Mouse (Mus musculus): ENCODE results near the gene Bhlha15. TPM values are rescaled to one million over a fixed set of nuclear protein-coding genes. Genes with fewer than 3 reads are reported as not detected.

Bhlha15 gene
- polyA plus RNA-seq, 1 experiment from 2014 or later, result 0.09 TPM

- Histone ChIP-seq H3K4me3 (no peak overlapping the region), H3K4me2 (no peak overlapping the region), H3K4me1 (replicated peaks) (no peaks in the 10 kb centered on the region), H3K9ac (no peak overlapping the region), H3K27me3 (no peaks in the 10 kb centered on the region), H3K9me3 (replicated peaks) (no peaks in the 10 kb centered on the region), H3K27ac (no peak overlapping the region), H3K36me3 (peaks cover 26% of the 10 kb centered on the region)
- no peak for ATAC-seq (replicated peaks; ENCODE audit: insufficient number of reproducible peaks, insufficient read depth, low FRiP score, low read depth)
- WGBS, result 87% methylated on average over 8 of the region's 8 CpGs
Measured at GRCm38 (mm10) chr5:144169275-144169975, 20.7 kb upstream of the Bhlha15 start.

GRCm38 (mm10) chr5:144173648-144174047, 16.4 kb upstream of the Bhlha15 start:
- Histone ChIP-seq H3K9ac (no peak overlapping the region), H3K4me3 (no peak overlapping the region), H3K4me1 (replicated peaks) (no peaks in the 10 kb centered on the region), H3K27ac (no peak overlapping the region), H3K27me3 (no peaks in the 10 kb centered on the region), H3K36me3 (peaks cover 44% of the 10 kb centered on the region), H3K9me3 (replicated peaks) (no peaks in the 10 kb centered on the region), H3K4me2 (no peak overlapping the region)
- WGBS, result 91% methylated on average over 18 of the region's 18 CpGs
- ATAC-seq (replicated peaks; ENCODE audit: insufficient number of reproducible peaks, insufficient read depth, low FRiP score, low read depth), result no peak

GRCm38 (mm10) chr5:144178216-144178615, 11.9 kb upstream of the Bhlha15 start:
- Histone ChIP-seq H3K4me3 (no peak overlapping the region), H3K4me1 (replicated peaks) (peaks cover 9% of the 10 kb centered on the region), H3K27me3 (no peaks in the 10 kb centered on the region), H3K9ac (no peak overlapping the region), H3K4me2 (no peak overlapping the region), H3K27ac (no peak overlapping the region), H3K9me3 (replicated peaks) (no peaks in the 10 kb centered on the region), H3K36me3 (peaks cover 30% of the 10 kb centered on the region)
- 61% methylated on average over 6 of the region's 6 CpGs for WGBS
- no peak for ATAC-seq (replicated peaks; ENCODE audit: insufficient number of reproducible peaks, insufficient read depth, low FRiP score, low read depth)

GRCm38 (mm10) chr5:144181249-144181648, 8.8 kb upstream of the Bhlha15 start:
- Histone ChIP-seq H3K4me3 (no peak overlapping the region), H3K4me2 (no peak overlapping the region), H3K27me3 (no peaks in the 10 kb centered on the region), H3K36me3 (peaks cover 11% of the 10 kb centered on the region), H3K9me3 (replicated peaks) (no peaks in the 10 kb centered on the region), H3K27ac (no peak overlapping the region), H3K4me1 (replicated peaks) (peaks cover 17% of the 10 kb centered on the region), H3K9ac (no peak overlapping the region)
- WGBS, result 91% methylated on average over 7 of the region's 7 CpGs
- ATAC-seq (replicated peaks; ENCODE audit: insufficient number of reproducible peaks, insufficient read depth, low FRiP score, low read depth), result no peak

GRCm38 (mm10) chr5:144182542-144183247, 7.4 kb upstream of the Bhlha15 start:
- peaks cover 17% of the 10 kb centered on the region for H3K4me1 ChIP-seq (replicated peaks)
- H3K27me3 ChIP-seq, result no peaks in the 10 kb centered on the region
- peaks cover 8% of the 10 kb centered on the region; the same call in 1 of the 2 replicates for H3K36me3 ChIP-seq
- H3K9me3 ChIP-seq (replicated peaks), result no peaks in the 10 kb centered on the region
- no peak overlapping the region for H3K9ac ChIP-seq
- H3K27ac ChIP-seq, result no peak overlapping the region
- no peak overlapping the region for H3K4me3 ChIP-seq
- ATAC-seq (replicated peaks; ENCODE audit: insufficient number of reproducible peaks, insufficient read depth, low FRiP score, low read depth), result no peak
- WGBS, result 22% methylated on average over 20 of the region's 20 CpGs
- H3K4me2 ChIP-seq, result peak overlapping the region; percentile 25; the same call in 1 of the 2 replicates

GRCm38 (mm10) chr5:144183248-144183559, 6.9 kb upstream of the Bhlha15 start:
- H3K27ac ChIP-seq, result no peak overlapping the region
- no peak; the same call in 1 of the 2 replicates for ATAC-seq (replicated peaks; ENCODE audit: insufficient number of reproducible peaks, insufficient read depth, low FRiP score, low read depth)

DNA sequence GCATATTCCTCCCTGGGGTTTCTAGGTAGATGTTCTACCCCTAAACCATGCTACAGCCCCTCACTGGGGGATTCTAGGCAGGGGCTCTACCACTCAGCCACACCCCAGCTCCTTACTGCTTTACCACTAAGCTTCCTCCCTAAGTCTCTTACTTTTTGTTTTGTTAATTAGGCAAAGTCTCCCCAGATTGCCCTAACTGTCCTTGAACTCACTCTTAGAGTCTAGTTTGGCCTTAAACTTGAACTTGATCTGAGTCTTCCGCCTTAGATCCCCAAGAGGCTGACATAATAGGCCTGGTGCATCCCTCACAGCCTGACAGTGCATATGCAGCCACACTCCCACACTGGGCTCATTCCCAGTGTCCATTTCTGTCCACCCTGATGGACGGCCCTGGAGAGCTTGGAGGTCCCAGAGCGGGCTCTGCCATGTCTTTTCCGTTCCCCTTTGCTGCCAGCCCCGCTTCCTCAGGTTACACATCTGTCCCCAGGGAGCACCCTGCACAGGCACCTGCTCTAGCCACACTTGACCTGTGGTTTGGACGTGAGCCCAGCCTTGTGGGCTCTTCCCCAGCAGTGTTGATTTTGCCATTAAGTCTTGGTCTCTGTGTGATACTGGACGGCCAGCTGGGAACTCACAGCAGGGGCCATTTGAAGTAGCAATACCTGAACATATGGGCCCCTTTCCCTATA, 6.3 kb upstream of the Bhlha15 start:
- H3K9ac ChIP-seq, result no peak overlapping the region
- no peak overlapping the region for H3K4me2 ChIP-seq
- H3K27ac ChIP-seq, result no peak overlapping the region
- H3K9me3 ChIP-seq (replicated peaks), result no peaks in the 10 kb centered on the region
- H3K4me3 ChIP-seq, result no peak overlapping the region
- 72% methylated on average over 7 of the region's 7 CpGs for WGBS
- no peak for ATAC-seq (replicated peaks; ENCODE audit: insufficient number of reproducible peaks, insufficient read depth, low FRiP score, low read depth)
- peaks cover 7% of the 10 kb centered on the region; the same call in 1 of the 2 replicates for H3K36me3 ChIP-seq
- H3K27me3 ChIP-seq, result no peaks in the 10 kb centered on the region
- peaks cover 18% of the 10 kb centered on the region for H3K4me1 ChIP-seq (replicated peaks)

More at GRCm38 (mm10) chr5:144183248-144183559, 6.9 kb upstream of the Bhlha15 start:
- Histone ChIP-seq H3K4me3 (no peak overlapping the region), H3K9me3 (replicated peaks) (no peaks in the 10 kb centered on the region), H3K36me3 (peaks cover 7% of the 10 kb centered on the region; the same call in 1 of the 2 replicates), H3K4me1 (replicated peaks) (peaks cover 17% of the 10 kb centered on the region), H3K4me2 (peak overlapping the region; percentile 25; the same call in 1 of the 2 replicates), H3K9ac (no peak overlapping the region), H3K27me3 (no peaks in the 10 kb centered on the region)
- WGBS, result 24% methylated on average over 8 of the region's 8 CpGs

DNA sequence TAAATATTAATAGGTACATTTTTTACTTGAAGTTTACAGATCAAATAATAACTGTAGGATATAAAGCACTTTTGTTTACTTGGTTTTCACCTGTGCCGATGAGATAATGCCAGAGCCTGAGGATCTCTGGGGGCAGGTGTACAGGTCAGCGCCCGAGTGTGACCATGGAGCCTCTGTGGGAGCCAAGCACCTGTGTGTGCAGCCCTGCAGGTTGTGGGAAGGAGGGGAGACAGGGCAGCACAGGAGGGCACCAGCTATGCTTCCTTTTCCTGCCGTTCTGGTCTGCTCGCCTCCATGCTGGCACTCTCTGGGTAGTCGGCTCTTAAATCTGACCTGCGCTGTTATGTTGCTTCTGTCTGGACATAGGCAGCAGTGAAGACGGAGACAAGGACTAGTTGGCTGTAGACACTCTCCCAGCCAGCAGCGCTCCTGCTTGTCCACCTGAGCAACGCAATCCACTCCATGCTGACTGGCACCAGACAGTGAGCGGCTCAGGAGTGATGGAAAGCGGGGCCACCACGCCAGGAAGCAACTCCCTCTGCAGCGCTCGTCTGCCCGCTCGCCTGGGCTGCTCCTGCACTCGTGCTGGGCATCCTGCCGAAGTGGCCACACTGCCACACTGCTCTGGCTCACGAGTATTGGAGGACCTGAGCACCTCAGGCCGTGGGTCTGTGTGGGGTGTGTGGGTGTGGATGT, 5.6 kb upstream of the Bhlha15 start:
- Histone ChIP-seq H3K36me3 (peaks cover 7% of the 10 kb centered on the region; the same call in 1 of the 2 replicates), H3K9ac (no peak overlapping the region), H3K4me1 (replicated peaks) (peaks cover 24% of the 10 kb centered on the region), H3K4me3 (no peak overlapping the region), H3K27ac (no peak overlapping the region), H3K9me3 (replicated peaks) (no peaks in the 10 kb centered on the region), H3K4me2 (no peak overlapping the region), H3K27me3 (no peaks in the 10 kb centered on the region)
- no peak for ATAC-seq (replicated peaks; ENCODE audit: insufficient number of reproducible peaks, insufficient read depth, low FRiP score, low read depth)
- 90% methylated on average over 21 of the region's 21 CpGs for WGBS

DNA sequence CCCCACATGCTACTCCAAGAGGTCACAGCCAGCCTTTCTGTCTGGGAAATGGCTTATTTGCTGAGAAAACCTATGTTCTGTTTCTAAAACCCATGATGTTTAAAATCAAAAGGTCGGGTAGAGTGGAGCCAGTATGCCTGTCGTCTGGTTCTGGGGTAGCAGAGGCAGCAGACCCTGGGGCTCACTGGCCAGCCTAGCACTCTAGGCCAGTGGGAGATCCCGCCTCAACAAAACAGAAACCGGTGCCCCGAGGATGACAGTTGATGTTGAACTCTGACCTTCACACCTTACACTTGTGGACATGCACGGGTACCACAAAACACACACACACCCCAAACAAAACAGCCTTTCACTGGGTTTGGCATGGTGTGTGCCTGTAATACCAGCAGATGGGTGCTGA, 1.7 kb upstream of the Bhlha15 start:
- H3K9ac ChIP-seq, result no peak overlapping the region
- H3K36me3 ChIP-seq, result peaks cover 7% of the 10 kb centered on the region; the same call in 1 of the 2 replicates
- no peaks in the 10 kb centered on the region for H3K27me3 ChIP-seq
- H3K4me2 ChIP-seq, result no peak overlapping the region
- WGBS, result 85% methylated on average over 6 of the region's 6 CpGs
- H3K9me3 ChIP-seq (replicated peaks), result no peaks in the 10 kb centered on the region
- no peak overlapping the region for H3K4me3 ChIP-seq
- H3K4me1 ChIP-seq (replicated peaks), result peaks cover 29% of the 10 kb centered on the region
- no peak overlapping the region for H3K27ac ChIP-seq
- no peak for ATAC-seq (replicated peaks; ENCODE audit: insufficient number of reproducible peaks, insufficient read depth, low FRiP score, low read depth)

DNA sequence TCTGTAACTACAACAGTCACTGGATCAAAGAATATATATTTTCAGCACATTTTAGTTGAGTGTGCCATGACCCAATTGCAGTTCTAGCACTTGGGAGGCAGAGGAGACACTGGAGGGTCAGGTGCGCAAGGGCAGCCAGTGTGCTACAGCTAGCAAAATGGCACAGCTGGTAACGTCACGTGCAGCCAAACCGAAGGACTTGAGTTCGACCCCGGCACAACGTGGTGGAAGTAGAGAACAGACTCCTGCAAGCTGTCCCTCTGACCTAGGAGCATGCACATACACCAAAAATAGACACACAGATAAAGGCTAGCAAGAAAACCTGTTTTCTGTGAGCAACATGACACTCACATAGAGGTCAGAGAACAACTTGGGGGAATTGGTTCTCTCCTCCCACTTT, 759 bp upstream of the Bhlha15 start:
- Histone ChIP-seq H3K9ac (no peak overlapping the region), H3K4me1 (replicated peaks) (peaks cover 22% of the 10 kb centered on the region), H3K4me2 (peak overlapping the region; percentile 66), H3K27me3 (no peaks in the 10 kb centered on the region), H3K36me3 (peaks cover 7% of the 10 kb centered on the region; the same call in 1 of the 2 replicates), H3K4me3 (no peak overlapping the region), H3K9me3 (replicated peaks) (no peaks in the 10 kb centered on the region), H3K27ac (no peak overlapping the region)
- ATAC-seq (replicated peaks; ENCODE audit: insufficient number of reproducible peaks, insufficient read depth, low FRiP score, low read depth), result no peak
- 35% methylated on average over 7 of the region's 7 CpGs for WGBS

DNA sequence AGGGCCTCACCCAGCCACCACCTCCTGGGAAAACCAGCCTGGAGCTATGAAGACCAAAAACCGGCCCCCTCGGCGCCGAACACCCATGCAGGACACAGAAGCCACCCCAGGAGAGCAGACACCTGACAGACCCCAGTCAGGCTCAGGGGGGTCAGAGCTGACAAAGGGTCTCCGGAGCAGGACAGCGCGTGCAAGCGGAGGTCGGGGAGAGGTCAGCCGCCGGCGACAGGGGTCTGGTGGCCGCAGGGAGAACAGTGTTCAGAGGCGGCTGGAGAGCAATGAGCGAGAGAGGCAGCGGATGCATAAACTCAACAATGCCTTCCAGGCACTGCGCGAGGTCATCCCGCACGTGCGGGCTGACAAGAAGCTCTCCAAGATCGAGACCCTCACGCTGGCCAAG, 940 bp downstream of the Bhlha15 start:
- ATAC-seq (replicated peaks; ENCODE audit: insufficient number of reproducible peaks, insufficient read depth, low FRiP score, low read depth), result no peak
- H3K9ac ChIP-seq, result peak overlapping the region; percentile 17; the same call in 1 of the 2 replicates
- H3K4me2 ChIP-seq, result no peak overlapping the region
- H3K36me3 ChIP-seq, result no peaks in the 10 kb centered on the region
- no peaks in the 10 kb centered on the region for H3K9me3 ChIP-seq (replicated peaks)
- H3K4me3 ChIP-seq, result no peak overlapping the region
- H3K27ac ChIP-seq, result no peak overlapping the region
- WGBS, result 49% methylated on average over 23 of the region's 23 CpGs
- peaks cover 22% of the 10 kb centered on the region for H3K4me1 ChIP-seq (replicated peaks)
- H3K27me3 ChIP-seq, result no peaks in the 10 kb centered on the region

Measured in heart, embryonic 15.5 days (tissue).